Mouse (Mus musculus) forebrain, embryonic 15.5 days (tissue): ENCODE measurements around the gene Ttyh3. TPM values are rescaled to one million over a fixed set of nuclear protein-coding genes. Genes with fewer than 3 reads are reported as not detected.

Experiments used
- ATAC-seq: fragments of 200-750 bp; cut with Nextera tagmentation; replicated peaks from 2 replicates; pipeline ENCODE4 v1.8.0; 2017; ENCODE audit warnings: mild to moderate bottlenecking, moderate TSS enrichment, moderate library complexity
- H3K27ac ChIP-seq: fragments of 300-500 bp; sonication (generic); replicated peaks from 2 replicates; pipeline ENCODE4 v1.5.1; 2015; ENCODE audit warnings: mild to moderate bottlenecking, inconsistent platforms
- H3K27me3 ChIP-seq: fragments of 300-500 bp; sonication (generic); 2 replicates; pipeline ENCODE4 v1.6.1; 2015; ENCODE audit warnings: inconsistent platforms
- H3K36me3 ChIP-seq: fragments of 300-500 bp; sonication (generic); 2 replicates; pipeline ENCODE4 v1.6.1; 2015; ENCODE audit warnings: mild to moderate bottlenecking, inconsistent platforms
- H3K4me1 ChIP-seq: fragments of 300-500 bp; sonication (generic); 2 replicates; pipeline ENCODE4 v1.6.1; 2015; ENCODE audit warnings: inconsistent platforms
- H3K4me2 ChIP-seq: fragments of 300-500 bp; sonication (generic); replicated peaks from 2 replicates; pipeline ENCODE4 v1.6.1; 2015; ENCODE audit warnings: mild to moderate bottlenecking, inconsistent platforms
- H3K4me3 ChIP-seq: fragments of 300-500 bp; sonication (generic); 2 replicates; pipeline ENCODE4 v1.5.1; 2015; ENCODE audit warnings: mild to moderate bottlenecking, inconsistent platforms
- H3K9ac ChIP-seq: fragments of 300-500 bp; sonication (generic); replicated peaks from 2 replicates; pipeline ENCODE4 v1.6.1; 2015; ENCODE audit warnings: mild to moderate bottlenecking, inconsistent platforms
- H3K9me3 ChIP-seq: fragments of 300-500 bp; sonication (generic); 2 replicates; pipeline ENCODE4 v1.6.1; 2016; ENCODE audit warnings: inconsistent platforms
- WGBS: fragments of 180-500 bp; shearing (Covaris S2); methylation state at CpG from one replicate; pipeline ENCODE4 v1.1.7; 2015; ENCODE audit warnings: mixed read lengths; 5-methylcytosine and 5-hydroxymethylcytosine counted together
- polyA plus RNA-seq: library from polyadenylated mRNA; unstranded; fragments of >200 nt; fragmentation: Nextera tagmentation; extraction: Ambion mirVana; gene quantifications from 2 replicates; pipeline ENCODE4 v1.2.1, GENCODE M21; 2015

The Ttyh3 gene
- polyA plus RNA-seq, 1 experiment from 2014 or later, result 78.9 TPM

GRCm38 (mm10) chr5:140604386-140604785 lies 44.4 kb downstream of the Ttyh3 start:
- peaks cover 39% of the 10 kb centered on the region for H3K4me1 ChIP-seq
- H3K27me3 ChIP-seq, result no peaks in the 10 kb centered on the region
- H3K4me3 ChIP-seq, result no peak overlapping the region
- H3K27ac ChIP-seq, result no peak overlapping the region
- 88% methylated on average over 8 of the region's 8 CpGs for WGBS
- no peaks in the 10 kb centered on the region for H3K36me3 ChIP-seq
- no peak overlapping the region for H3K9ac ChIP-seq
- no peak for ATAC-seq
- H3K9me3 ChIP-seq, result no peaks in the 10 kb centered on the region
- H3K4me2 ChIP-seq, result no peak overlapping the region

DNA sequence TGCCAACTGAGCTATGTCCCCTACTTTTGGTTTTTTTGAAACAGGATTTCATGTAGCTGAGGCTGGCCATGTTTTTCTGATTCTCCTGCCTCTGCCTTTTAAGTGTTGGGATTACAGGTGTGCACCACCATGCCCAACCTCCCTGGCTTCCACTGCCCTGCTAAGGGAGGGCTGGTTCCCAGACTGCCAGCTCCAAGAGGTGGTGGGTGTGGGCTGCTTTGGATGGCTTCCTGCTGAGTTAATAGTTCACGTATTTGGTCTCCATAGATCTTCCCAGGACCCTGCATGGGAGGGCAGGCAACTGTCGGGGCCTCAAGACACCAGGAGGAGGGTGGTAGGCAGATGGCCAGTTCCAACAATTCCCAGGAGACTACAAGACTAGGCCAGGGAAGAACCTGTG lies 46.3 kb downstream of the Ttyh3 start:
- no peak overlapping the region for H3K4me3 ChIP-seq
- peaks cover 23% of the 10 kb centered on the region for H3K4me1 ChIP-seq
- H3K9ac ChIP-seq, result no peak overlapping the region
- ATAC-seq, result no peak
- H3K4me2 ChIP-seq, result no peak overlapping the region
- 62% methylated on average over 2 of the region's 2 CpGs for WGBS
- no peaks in the 10 kb centered on the region for H3K9me3 ChIP-seq
- H3K27me3 ChIP-seq, result no peaks in the 10 kb centered on the region
- no peak overlapping the region for H3K27ac ChIP-seq
- H3K36me3 ChIP-seq, result no peaks in the 10 kb centered on the region

DNA sequence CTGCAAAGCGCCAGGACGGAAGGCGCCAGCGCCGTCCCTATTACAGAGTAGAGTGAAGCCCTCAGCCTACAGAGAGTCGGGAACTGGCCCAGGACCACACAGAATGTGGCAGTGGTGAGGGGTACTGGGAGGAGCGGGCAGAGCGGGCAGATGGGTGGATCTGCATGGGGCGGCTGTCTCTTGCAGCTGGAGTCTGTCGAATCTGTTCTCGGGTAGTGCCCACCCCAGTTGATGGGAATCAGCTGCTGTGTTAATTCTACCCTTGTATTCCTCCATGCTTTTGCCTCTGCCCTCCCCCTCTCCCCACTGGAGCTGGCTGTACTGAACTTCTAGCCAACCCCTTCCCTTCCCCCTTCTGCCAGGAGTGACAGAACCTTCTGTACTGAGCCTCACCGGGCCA lies 47.1 kb downstream of the Ttyh3 start:
- peaks cover 15% of the 10 kb centered on the region for H3K4me1 ChIP-seq
- ATAC-seq, result peak; percentile 73
- H3K9ac ChIP-seq, result no peak overlapping the region
- no peak overlapping the region for H3K4me3 ChIP-seq
- no peaks in the 10 kb centered on the region for H3K36me3 ChIP-seq
- no peaks in the 10 kb centered on the region for H3K9me3 ChIP-seq
- 55% methylated on average over 12 of the region's 12 CpGs for WGBS
- no peak overlapping the region for H3K4me2 ChIP-seq
- H3K27ac ChIP-seq, result no peak overlapping the region
- H3K27me3 ChIP-seq, result no peaks in the 10 kb centered on the region

DNA sequence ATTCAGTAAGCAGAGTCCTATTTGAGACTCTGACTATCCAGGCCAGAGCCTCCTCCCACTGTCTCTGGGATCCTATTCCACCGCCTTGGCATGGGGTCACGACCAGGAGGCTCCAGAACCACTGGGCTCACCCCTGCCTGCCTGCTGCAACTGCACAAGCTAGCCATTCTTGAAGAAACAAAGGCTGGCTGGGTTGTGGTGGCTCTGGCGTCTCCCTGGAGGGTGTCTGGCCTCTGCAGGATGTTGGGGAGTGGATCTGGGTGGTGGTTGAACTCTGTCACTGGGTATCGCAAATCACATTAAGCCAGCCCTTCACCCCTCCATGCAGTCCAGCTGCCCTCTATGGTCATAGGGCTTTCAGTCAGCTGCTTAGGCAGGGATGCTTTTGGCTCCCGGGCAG lies 48.9 kb downstream of the Ttyh3 start:
- 0 out of 2 replicates have a peak, but pooled peaks cover 3% of the 10 kb centered on the region for H3K4me1 ChIP-seq
- H3K9me3 ChIP-seq, result no peaks in the 10 kb centered on the region

GRCm38 (mm10) chr5:140597787-140598186 lies 51.0 kb downstream of the Ttyh3 start:
- Histone ChIP-seq H3K9me3 (no peaks in the 10 kb centered on the region), H3K27me3 (no peaks in the 10 kb centered on the region), H3K27ac (no peak overlapping the region), H3K9ac (no peak overlapping the region), H3K36me3 (no peaks in the 10 kb centered on the region), H3K4me2 (no peak overlapping the region), H3K4me3 (no peak overlapping the region), H3K4me1 (0 out of 2 replicates have a peak, but pooled peaks cover 3% of the 10 kb centered on the region)
- WGBS, result 94% methylated on average over 4 of the region's 4 CpGs
- ATAC-seq, result no peak

More for the DNA sequence above, 48.9 kb downstream of the Ttyh3 start:
- Histone ChIP-seq H3K27ac (no peak overlapping the region), H3K36me3 (no peaks in the 10 kb centered on the region), H3K4me2 (no peak overlapping the region), H3K27me3 (no peaks in the 10 kb centered on the region), H3K9ac (no peak overlapping the region), H3K4me3 (no peak overlapping the region)
- 75% methylated on average over 5 of the region's 5 CpGs for WGBS
- ATAC-seq, result no peak

DNA sequence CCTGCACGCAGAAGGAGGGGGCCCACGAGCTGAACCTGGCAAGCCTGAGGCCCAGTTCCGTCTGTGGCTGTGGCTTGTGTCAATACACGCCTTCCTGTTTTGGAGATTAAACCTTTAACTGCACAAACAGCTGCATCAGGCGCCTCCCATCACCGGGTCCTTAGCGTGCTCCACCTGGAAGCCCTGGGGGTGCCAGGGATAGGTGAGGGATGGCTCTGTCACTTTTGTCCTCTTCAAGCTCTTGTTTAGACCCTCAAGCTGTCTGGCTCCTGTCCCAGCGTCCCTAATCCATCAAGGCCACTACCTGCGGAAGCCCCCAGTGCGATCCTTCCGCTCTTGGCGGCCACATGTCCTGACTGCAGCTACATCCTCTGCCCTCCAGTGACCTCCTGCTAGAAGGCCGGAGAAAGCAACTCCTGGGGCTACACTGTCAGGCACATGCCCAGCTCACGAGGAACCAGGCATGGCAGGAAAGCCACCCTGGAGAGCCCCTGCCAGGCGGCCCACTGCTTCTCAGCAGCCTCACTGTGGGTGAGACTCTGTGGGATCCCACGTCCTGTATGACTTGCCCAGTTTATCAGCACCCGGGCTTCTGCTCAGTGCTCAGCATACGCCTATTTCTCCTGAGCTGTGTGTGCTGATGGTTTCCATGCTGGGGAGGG lies 51.8 kb downstream of the Ttyh3 start:
- no peak for ATAC-seq
- no peak overlapping the region for H3K27ac ChIP-seq
- 77% methylated on average over 18 of the region's 18 CpGs for WGBS

GRCm38 (mm10) chr5:140596426-140596825 lies 52.4 kb downstream of the Ttyh3 start:
- no peak overlapping the region for H3K9ac ChIP-seq
- 72% methylated on average over 3 of the region's 3 CpGs for WGBS
- H3K4me1 ChIP-seq, result no peaks in the 10 kb centered on the region

More for the DNA sequence above, 51.8 kb downstream of the Ttyh3 start:
- 0 out of 2 replicates have a peak, but pooled peaks cover under 1% of the 10 kb centered on the region for H3K4me1 ChIP-seq
- H3K9ac ChIP-seq, result no peak overlapping the region
- H3K9me3 ChIP-seq, result no peaks in the 10 kb centered on the region
- H3K4me3 ChIP-seq, result no peak overlapping the region
- H3K27me3 ChIP-seq, result no peaks in the 10 kb centered on the region
- H3K36me3 ChIP-seq, result no peaks in the 10 kb centered on the region
- no peak overlapping the region for H3K4me2 ChIP-seq

GRCm38 (mm10) chr5:140594846-140595245 lies 54.0 kb downstream of the Ttyh3 start:
- ATAC-seq, result no peak
- no peaks in the 10 kb centered on the region for H3K4me1 ChIP-seq
- H3K36me3 ChIP-seq, result no peaks in the 10 kb centered on the region
- WGBS, result 63% methylated on average over 5 of the region's 5 CpGs
- no peak overlapping the region for H3K27ac ChIP-seq
- H3K4me3 ChIP-seq, result no peak overlapping the region
- no peaks in the 10 kb centered on the region for H3K27me3 ChIP-seq
- no peak overlapping the region for H3K4me2 ChIP-seq
- no peak overlapping the region for H3K9ac ChIP-seq
- no peaks in the 10 kb centered on the region for H3K9me3 ChIP-seq

More at GRCm38 (mm10) chr5:140596426-140596825, 52.4 kb downstream of the Ttyh3 start:
- no peaks in the 10 kb centered on the region for H3K27me3 ChIP-seq
- H3K9me3 ChIP-seq, result no peaks in the 10 kb centered on the region
- H3K4me3 ChIP-seq, result no peak overlapping the region
- no peaks in the 10 kb centered on the region for H3K36me3 ChIP-seq
- H3K4me2 ChIP-seq, result no peak overlapping the region
- no peak overlapping the region for H3K27ac ChIP-seq
- ATAC-seq, result no peak

- no peak for ATAC-seq
- Histone ChIP-seq H3K4me2 (no peak overlapping the region), H3K9ac (no peak overlapping the region), H3K9me3 (no peaks in the 10 kb centered on the region), H3K4me3 (no peak overlapping the region), H3K4me1 (peaks cover 5% of the 10 kb centered on the region), H3K27me3 (no peaks in the 10 kb centered on the region), H3K27ac (no peak overlapping the region), H3K36me3 (no peaks in the 10 kb centered on the region)
- 92% methylated on average over 16 of the region's 16 CpGs for WGBS
These were observed 59.6 kb downstream of the Ttyh3 start for GRCm38 (mm10) chr5:140589082-140589774.

DNA sequence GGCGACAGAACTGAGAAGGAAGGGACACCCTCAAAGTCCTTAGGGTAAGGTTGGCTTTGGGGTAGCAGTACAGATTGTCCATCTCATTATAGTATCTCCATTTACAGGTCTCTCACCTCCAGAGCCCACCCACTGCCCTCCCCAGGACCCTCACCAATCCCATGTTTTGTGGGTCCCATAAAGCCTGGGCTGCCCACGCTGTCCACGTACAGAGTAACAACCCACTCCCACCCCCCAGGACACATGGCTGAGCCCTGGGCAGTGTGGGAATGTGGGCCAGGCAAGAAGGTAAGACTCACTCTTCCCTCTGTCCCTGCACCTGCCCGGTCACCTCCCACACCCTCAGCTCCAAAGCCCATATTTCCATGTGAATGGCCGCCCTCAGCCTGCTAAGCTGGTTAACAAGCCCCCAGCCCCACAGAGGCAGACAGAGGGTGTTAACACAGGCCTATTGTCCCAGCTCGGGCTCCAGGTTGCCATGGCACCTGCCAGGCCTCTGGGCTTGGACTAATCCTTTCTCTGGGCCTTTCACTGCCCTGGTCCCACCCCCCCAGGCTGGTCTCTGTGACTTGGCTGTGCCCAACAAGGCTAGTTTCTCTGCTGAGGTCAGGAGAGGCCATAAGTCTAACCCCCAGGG lies 65.0 kb downstream of the Ttyh3 start:
- H3K4me1 ChIP-seq, result peaks cover 42% of the 10 kb centered on the region
- H3K27me3 ChIP-seq, result no peaks in the 10 kb centered on the region
- no peak overlapping the region for H3K9ac ChIP-seq
- H3K4me2 ChIP-seq, result no peak overlapping the region
- H3K4me3 ChIP-seq, result no peak overlapping the region
- no peaks in the 10 kb centered on the region for H3K36me3 ChIP-seq
- H3K27ac ChIP-seq, result peak overlapping the region; percentile 59
- WGBS, result 6% methylated on average over 6 of the region's 6 CpGs
- H3K9me3 ChIP-seq, result no peaks in the 10 kb centered on the region
- peak; percentile 79 for ATAC-seq

DNA sequence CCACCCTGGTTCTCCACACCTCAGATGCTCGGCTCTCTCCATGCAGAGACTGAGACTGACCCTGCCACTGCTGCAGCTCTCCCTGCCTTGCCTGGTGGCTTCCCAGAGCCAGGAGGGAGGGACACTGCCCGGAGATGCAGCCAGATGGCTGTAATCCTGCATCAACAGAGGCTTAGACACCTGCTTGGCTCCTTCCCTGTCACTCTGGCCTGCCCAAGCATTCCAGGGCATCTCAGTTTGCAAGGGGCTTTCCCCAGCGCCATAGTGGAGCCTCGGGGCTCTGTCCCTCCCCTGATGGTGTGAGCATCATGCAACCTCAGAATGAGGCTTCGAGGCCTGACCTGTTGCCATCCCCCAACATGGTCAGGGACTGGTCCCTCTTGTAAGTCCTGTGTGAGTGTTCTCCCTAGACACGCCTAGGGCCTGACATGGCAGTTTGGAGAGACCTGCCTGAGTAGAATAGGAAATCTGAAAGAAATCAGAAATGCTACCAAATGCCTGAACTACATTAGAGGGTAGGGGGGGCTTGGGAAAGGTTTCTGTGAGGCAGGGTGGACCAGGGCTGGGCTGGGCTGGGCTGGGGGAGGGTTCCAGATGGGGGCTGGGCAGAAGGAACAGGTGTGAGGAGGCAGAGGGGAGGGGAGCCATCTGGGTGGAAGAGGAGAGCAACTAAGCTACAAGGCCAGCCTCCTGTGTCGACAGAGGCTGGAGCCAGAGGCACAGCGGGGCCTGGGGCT lies 65.7 kb downstream of the Ttyh3 start:
- peak; percentile 18; the same call in 1 of the 2 replicates for ATAC-seq
- Histone ChIP-seq H3K27ac (peak overlapping the region; percentile 59), H3K9ac (no peak overlapping the region), H3K27me3 (no peaks in the 10 kb centered on the region), H3K9me3 (no peaks in the 10 kb centered on the region), H3K36me3 (no peaks in the 10 kb centered on the region), H3K4me1 (peaks cover 42% of the 10 kb centered on the region), H3K4me2 (no peak overlapping the region), H3K4me3 (no peak overlapping the region)
- 17% methylated on average over 8 of the region's 8 CpGs for WGBS

- Histone ChIP-seq H3K9ac (no peak overlapping the region), H3K4me3 (no peak overlapping the region), H3K27me3 (no peaks in the 10 kb centered on the region), H3K4me1 (peaks cover 39% of the 10 kb centered on the region), H3K9me3 (no peaks in the 10 kb centered on the region), H3K27ac (no peak overlapping the region), H3K36me3 (no peaks in the 10 kb centered on the region), H3K4me2 (no peak overlapping the region)
- ATAC-seq, result no peak
- 19% methylated on average over 5 of the region's 5 CpGs for WGBS
These were observed 67.3 kb downstream of the Ttyh3 start for GRCm38 (mm10) chr5:140581569-140581968.
